Mouse (Mus musculus) E14TG2a.4 (cell line): Measurements from ENCODE around the gene Arhgap27.
A peak's percentile ranks its signal among the peaks of the same experiment; 100 is the strongest.
"Not testable (repeated sequence)": the region's sequence is repeated elsewhere in the genome, so short reads cannot be mapped to it uniquely, and the experiment has no call there.

Experiments used
- H3K27me3 ChIP-seq: 2 replicates; pipeline ENCODE4 v1.6.1; 2014; ENCODE audit warnings: low read length, control low read depth; ENCODE audit not compliant: insufficient read depth
- H3K36me3 ChIP-seq: 2 replicates; pipeline ENCODE4 v1.6.1; 2014; ENCODE audit warnings: low read length, control low read depth; ENCODE audit not compliant: insufficient read depth
- H3K4me1 ChIP-seq: replicated peaks from 2 replicates; pipeline ENCODE4 v1.6.1; 2014; ENCODE audit warnings: low read depth, low read length, control low read depth
- H3K4me3 ChIP-seq: replicated peaks from 2 replicates; pipeline ENCODE4 v1.5.1; 2014; ENCODE audit warnings: mild to moderate bottlenecking, low read length
- H3K9me3 ChIP-seq: 2 replicates; pipeline ENCODE4 v1.6.1; 2014; ENCODE audit warnings: low read length, control low read depth
- CTCF ChIP-seq: conservative IDR thresholded peaks from 2 replicates; pipeline ENCODE4 v1.5.1; 2014; ENCODE audit warnings: low read length
- NANOG ChIP-seq: IDR thresholded peaks from 2 replicates; pipeline ENCODE4 v1.6.1; 2014; ENCODE audit warnings: borderline replicate concordance, low read length, mixed read lengths
- POU5F1 ChIP-seq: IDR thresholded peaks from 2 replicates; pipeline ENCODE4 v1.6.1; 2014; ENCODE audit warnings: low read length, borderline replicate concordance

Arhgap27 gene

GRCm38 (mm10) chr11:103363214-103364148, at the start of gene Arhgap27:
TSS of gene Arhgap27 (minus strand) at chr11:103363692.
- TF ChIP-seq CTCF, result no peak
- no peak for TF ChIP-seq NANOG
- TF ChIP-seq POU5F1, result no peak
- Histone ChIP-seq H3K27me3 (peaks cover 34% of the 10 kb centered on the region), H3K4me3 (peak within 1 kb of the TSS; percentile 82), H3K4me1 (peaks cover 81% of the 10 kb centered on the region), H3K9me3 (peaks cover 4% of the 10 kb centered on the region; the same call in 1 of the 2 replicates), H3K36me3 (peaks cover 37% of the 10 kb centered on the region)

- Histone ChIP-seq H3K4me3 (peak overlapping the region; percentile 93), H3K4me1 (peaks cover 59% of the 10 kb centered on the region), H3K27me3 (no peaks in the 10 kb centered on the region), H3K36me3 (peaks cover 30% of the 10 kb centered on the region), H3K9me3 (no peaks in the 10 kb centered on the region)
- TF ChIP-seq NANOG, result no peak
- no peak for TF ChIP-seq POU5F1
- no peak for TF ChIP-seq CTCF
These were observed 49.5 kb upstream of the Arhgap27 start for GRCm38 (mm10) chr11:103412950-103413423.

GRCm38 (mm10) chr11:103411981-103412949, 48.8 kb upstream of the Arhgap27 start, which contains the start of gene Plekhm1:
TSS of gene Plekhm1 (minus strand) at chr11:103412687.
- Histone ChIP-seq H3K9me3 (no peaks in the 10 kb centered on the region), H3K4me1 (peaks cover 61% of the 10 kb centered on the region), H3K4me3 (peak within 1 kb of the TSS; percentile 93), H3K27me3 (no peaks in the 10 kb centered on the region), H3K36me3 (peaks cover 30% of the 10 kb centered on the region)
- TF ChIP-seq POU5F1 (no peak), CTCF (no peak), NANOG (no peak)

- TF ChIP-seq POU5F1, result no peak
- TF ChIP-seq NANOG, result no peak
- no peak for TF ChIP-seq CTCF
These were observed 47.8 kb upstream of the Arhgap27 start for GRCm38 (mm10) chr11:103411301-103411700.

GRCm38 (mm10) chr11:103408880-103409279, 45.4 kb upstream of the Arhgap27 start:
- no peaks in the 10 kb centered on the region for H3K27me3 ChIP-seq
- H3K36me3 ChIP-seq, result peaks cover 44% of the 10 kb centered on the region
- TF ChIP-seq POU5F1 (no peak), CTCF (no peak), NANOG (no peak)
- no peak overlapping the region; the same call in 1 of the 2 replicates for H3K4me3 ChIP-seq
- H3K4me1 ChIP-seq, result peaks cover 85% of the 10 kb centered on the region
- H3K9me3 ChIP-seq, result no peaks in the 10 kb centered on the region

More at GRCm38 (mm10) chr11:103411301-103411700, 47.8 kb upstream of the Arhgap27 start:
- H3K36me3 ChIP-seq, result peaks cover 30% of the 10 kb centered on the region
- H3K4me3 ChIP-seq, result peak overlapping the region; percentile 93
- H3K27me3 ChIP-seq, result no peaks in the 10 kb centered on the region
- H3K9me3 ChIP-seq, result no peaks in the 10 kb centered on the region
- peaks cover 68% of the 10 kb centered on the region for H3K4me1 ChIP-seq

GRCm38 (mm10) chr11:103407136-103407535, 43.6 kb upstream of the Arhgap27 start:
- Histone ChIP-seq H3K4me1 (peaks cover 91% of the 10 kb centered on the region), H3K36me3 (peaks cover 58% of the 10 kb centered on the region), H3K4me3 (peak overlapping the region; percentile 59)
- not testable (repeated sequence) for H3K9me3 ChIP-seq, H3K27me3 ChIP-seq

GRCm38 (mm10) chr11:103406551-103406950, 43.1 kb upstream of the Arhgap27 start:
- no peak for TF ChIP-seq POU5F1
- TF ChIP-seq CTCF, result no peak
- TF ChIP-seq NANOG, result no peak
- Histone ChIP-seq H3K36me3 (peaks cover 64% of the 10 kb centered on the region), H3K4me3 (peak overlapping the region; percentile 59), H3K9me3 (no peaks in the 10 kb centered on the region), H3K4me1 (peaks cover 92% of the 10 kb centered on the region), H3K27me3 (no peaks in the 10 kb centered on the region)

GRCm38 (mm10) chr11:103405814-103406213, 42.3 kb upstream of the Arhgap27 start:
- Histone ChIP-seq H3K27me3 (no peaks in the 10 kb centered on the region), H3K4me1 (peaks cover 92% of the 10 kb centered on the region), H3K4me3 (peak overlapping the region; percentile 59), H3K36me3 (peaks cover 65% of the 10 kb centered on the region), H3K9me3 (no peaks in the 10 kb centered on the region)
- TF ChIP-seq NANOG, result no peak
- no peak for TF ChIP-seq POU5F1
- TF ChIP-seq CTCF, result no peak
